Mouse (Mus musculus): ENCODE measurements around the gene Spata22. TPM values are rescaled to one million over a fixed set of nuclear protein-coding genes. Genes with fewer than 3 reads are reported as not detected.

The Spata22 gene
- polyA plus RNA-seq, 1 experiment from 2014 or later, result not detected

GRCm38 (mm10) chr11:73327361-73327760 lies 2.2 kb upstream of the Spata22 start:
- H3K27me3 ChIP-seq (ENCODE audit: low read depth, poor library complexity, severe bottlenecking), result no peaks in the 10 kb centered on the region
- no peak for DNase-seq (ENCODE audit: low spot score)

DNA sequence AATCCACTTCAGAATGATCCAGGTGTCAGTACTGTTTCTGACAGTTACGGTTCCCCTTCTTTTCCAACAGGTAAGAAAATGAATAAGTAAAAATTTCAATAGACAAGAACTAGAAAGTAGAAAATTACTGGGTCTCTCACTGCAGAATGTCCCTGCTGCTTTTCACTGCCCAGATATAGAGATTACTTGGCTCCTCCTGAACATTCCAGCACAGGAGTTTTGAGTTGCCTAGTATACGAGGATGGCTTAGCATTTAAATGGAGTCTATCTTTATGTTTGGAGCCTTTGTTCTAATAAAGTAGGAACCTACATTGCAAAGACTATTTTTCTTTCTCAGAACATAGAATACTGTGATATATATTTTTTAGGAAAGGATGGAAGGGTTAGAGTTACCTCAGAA lies 3.8 kb downstream of the Spata22 start:
- no peak for DNase-seq (ENCODE audit: low spot score)
- H3K27ac ChIP-seq (replicated peaks), result no peak overlapping the region
- no peaks in the 10 kb centered on the region for H3K36me3 ChIP-seq
- 68% methylated on average over 2 of the region's 2 CpGs for WGBS
- no peaks in the 10 kb centered on the region for H3K27me3 ChIP-seq (ENCODE audit: low read depth, poor library complexity, severe bottlenecking)
- peaks cover 9% of the 10 kb centered on the region; the same call in 1 of the 2 replicates for H3K9me3 ChIP-seq (replicated peaks)
- H3K4me1 ChIP-seq, result no peaks in the 10 kb centered on the region
- H3K4me3 ChIP-seq, result no peak overlapping the region

More at GRCm38 (mm10) chr11:73327361-73327760, 2.2 kb upstream of the Spata22 start:
- 78% methylated on average over 4 of the region's 4 CpGs for WGBS
- Histone ChIP-seq H3K4me1 (no peaks in the 10 kb centered on the region), H3K9me3 (replicated peaks) (peaks cover 9% of the 10 kb centered on the region; the same call in 1 of the 2 replicates), H3K36me3 (no peaks in the 10 kb centered on the region), H3K27ac (replicated peaks) (no peak overlapping the region), H3K4me3 (no peak overlapping the region)

DNA sequence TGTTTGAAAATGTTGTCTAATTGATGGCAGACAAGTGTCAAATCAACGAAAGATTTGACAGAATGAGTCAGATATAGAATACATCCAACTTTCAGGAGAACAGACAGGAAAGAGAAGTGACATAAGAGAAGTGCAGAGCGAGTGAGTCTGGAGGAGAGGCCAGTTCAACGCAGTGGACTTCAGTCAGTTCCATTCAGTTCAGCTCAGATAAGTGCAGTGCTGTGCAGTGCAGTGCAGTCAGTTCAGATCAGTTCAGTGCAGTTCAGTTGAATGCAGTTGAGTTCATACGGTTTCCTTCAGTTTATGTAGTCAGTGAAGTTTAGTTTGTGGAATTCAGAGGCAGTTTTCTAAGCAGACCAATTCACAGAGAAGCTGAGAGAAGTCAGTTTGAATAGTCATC lies 7.4 kb downstream of the Spata22 start:
- H3K4me1 ChIP-seq, result no peaks in the 10 kb centered on the region
- no peaks in the 10 kb centered on the region for H3K9me3 ChIP-seq (replicated peaks)
- no peak overlapping the region for H3K27ac ChIP-seq (replicated peaks)
- no peak overlapping the region for H3K4me3 ChIP-seq
- 81% methylated on average over 4 of the region's 4 CpGs for WGBS
- DNase-seq (ENCODE audit: low spot score), result no peak
- H3K36me3 ChIP-seq, result no peaks in the 10 kb centered on the region
- H3K27me3 ChIP-seq (ENCODE audit: low read depth, poor library complexity, severe bottlenecking), result no peaks in the 10 kb centered on the region

DNA sequence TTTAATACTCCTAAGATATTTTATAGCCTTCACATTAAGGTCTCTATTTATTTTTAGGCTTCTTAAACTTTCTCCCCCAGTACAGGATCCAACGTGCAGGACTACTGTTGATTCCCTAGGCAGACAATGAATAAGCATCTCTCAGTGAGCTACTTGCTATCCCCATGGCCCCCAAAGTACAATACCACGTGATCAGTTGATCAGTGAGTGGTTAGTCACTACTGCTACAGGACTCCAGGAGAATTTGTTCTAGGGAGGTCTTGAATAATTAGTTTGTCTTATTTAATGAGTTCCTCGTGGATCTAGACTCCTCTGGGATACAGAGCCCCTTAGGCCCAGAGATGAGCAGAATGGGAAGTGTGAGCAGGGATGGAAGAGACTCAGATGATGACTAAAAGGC lies 20.9 kb downstream of the Spata22 start, which contains the start of gene Olfr20:
Gene Olfr20 (plus strand): TSS at position 301 of the 400 bp plus-strand sequence.
- H3K9me3 ChIP-seq (replicated peaks), result no peaks in the 10 kb centered on the region
- H3K27me3 ChIP-seq (ENCODE audit: low read depth, poor library complexity, severe bottlenecking), result no peaks in the 10 kb centered on the region
- DNase-seq (ENCODE audit: low spot score), result no peak
- H3K4me1 ChIP-seq, result no peaks in the 10 kb centered on the region
- H3K27ac ChIP-seq (replicated peaks), result no peak within 1 kb of the TSS
- no peaks in the 10 kb centered on the region for H3K36me3 ChIP-seq
- H3K4me3 ChIP-seq, result no peak within 1 kb of the TSS
- WGBS, result 62% methylated on average over 3 of the region's 3 CpGs

GRCm38 (mm10) chr11:73370946-73371345 lies 41.4 kb downstream of the Spata22 start, which contains the start of gene Olfr376:
Gene Olfr376 (plus strand): TSS chr11:73371246.
- Histone ChIP-seq H3K27me3 (ENCODE audit: low read depth, poor library complexity, severe bottlenecking) (no peaks in the 10 kb centered on the region), H3K27ac (replicated peaks) (no peak within 1 kb of the TSS), H3K4me3 (no peak within 1 kb of the TSS), H3K4me1 (no peaks in the 10 kb centered on the region), H3K9me3 (replicated peaks) (peaks cover 7% of the 10 kb centered on the region; the same call in 1 of the 2 replicates), H3K36me3 (no peaks in the 10 kb centered on the region)
- DNase-seq (ENCODE audit: low spot score), result no peak
- 92% methylated on average over 2 of the region's 2 CpGs for WGBS

GRCm38 (mm10) chr11:73395374-73395773 lies 65.8 kb downstream of the Spata22 start:
- H3K36me3 ChIP-seq, result no peaks in the 10 kb centered on the region
- WGBS, result 66% methylated on average over 4 of the region's 4 CpGs

More at GRCm38 (mm10) chr11:73395374-73395773, 65.8 kb downstream of the Spata22 start:
- H3K4me3 ChIP-seq, result no peak overlapping the region
- no peaks in the 10 kb centered on the region for H3K27me3 ChIP-seq (ENCODE audit: low read depth, poor library complexity, severe bottlenecking)
- H3K4me1 ChIP-seq, result no peaks in the 10 kb centered on the region
- H3K9me3 ChIP-seq (replicated peaks), result no peaks in the 10 kb centered on the region; the same call in 1 of the 2 replicates
- H3K27ac ChIP-seq (replicated peaks), result no peak overlapping the region
- no peak for DNase-seq (ENCODE audit: low spot score)

Other genes with a start within 250 kb of the Spata22 start
- 0.39 and 0.60 TPM in 2 replicates for gene Itgae, start 239.2 kb upstream of the Spata22 start, polyA plus RNA-seq (2016; fragmentation: Nextera tagmentation; extraction: Ambion mirVana)
- 22.4 and 24.5 TPM in 2 replicates for gene Haspin, start 191.4 kb upstream of the Spata22 start, polyA plus RNA-seq (2016; fragmentation: Nextera tagmentation; extraction: Ambion mirVana)
- 0.21 and 0.29 TPM in 2 replicates for gene P2rx5, start 169.3 kb upstream of the Spata22 start, polyA plus RNA-seq (2016; fragmentation: Nextera tagmentation; extraction: Ambion mirVana)
- gene Emc6, start 152.7 kb upstream of the Spata22 start, polyA plus RNA-seq (2016; fragmentation: Nextera tagmentation; extraction: Ambion mirVana), result 132 and 137 TPM in 2 replicates
- gene Tax1bp3, start 152.7 kb upstream of the Spata22 start, polyA plus RNA-seq (2016; fragmentation: Nextera tagmentation; extraction: Ambion mirVana), result 175 and 199 TPM in 2 replicates
- 15.1 and 17.2 TPM in 2 replicates for gene Ctns, start 130.7 kb upstream of the Spata22 start, polyA plus RNA-seq (2016; fragmentation: Nextera tagmentation; extraction: Ambion mirVana)
- gene Shpk, start 130.3 kb upstream of the Spata22 start, polyA plus RNA-seq (2016; fragmentation: Nextera tagmentation; extraction: Ambion mirVana), result 0.97 and 1.0 TPM in 2 replicates
- gene Trpv1, start 95.4 kb upstream of the Spata22 start, polyA plus RNA-seq (2016; fragmentation: Nextera tagmentation; extraction: Ambion mirVana), result not detected in 2 replicates
- not detected in 2 replicates for gene Trpv3, start 62.4 kb upstream of the Spata22 start, polyA plus RNA-seq (2016; fragmentation: Nextera tagmentation; extraction: Ambion mirVana)
- 0.17 TPM in 1 of 2 replicates, not detected in the other for gene Aspa, start 145 bp upstream of the Spata22 start, polyA plus RNA-seq (2016; fragmentation: Nextera tagmentation; extraction: Ambion mirVana)
- gene Gm49340, start within 50 bp of the Spata22 start, polyA plus RNA-seq (2016; fragmentation: Nextera tagmentation; extraction: Ambion mirVana), result not detected in 2 replicates
- not detected in 2 replicates for gene Olfr20, start 21.0 kb downstream of the Spata22 start, polyA plus RNA-seq (2016; fragmentation: Nextera tagmentation; extraction: Ambion mirVana)
- not detected in 2 replicates for gene Olfr376, start 41.5 kb downstream of the Spata22 start, polyA plus RNA-seq (2016; fragmentation: Nextera tagmentation; extraction: Ambion mirVana)
- not detected in 2 replicates for gene Olfr1, start 69.9 kb downstream of the Spata22 start, polyA plus RNA-seq (2016; fragmentation: Nextera tagmentation; extraction: Ambion mirVana)
- not detected in 2 replicates for gene Olfr378, start 98.7 kb downstream of the Spata22 start, polyA plus RNA-seq (2016; fragmentation: Nextera tagmentation; extraction: Ambion mirVana)
- not detected in 2 replicates for gene Olfr380, start 127.8 kb downstream of the Spata22 start, polyA plus RNA-seq (2016; fragmentation: Nextera tagmentation; extraction: Ambion mirVana)
- gene Olfr381, start 161.9 kb downstream of the Spata22 start, polyA plus RNA-seq (2016; fragmentation: Nextera tagmentation; extraction: Ambion mirVana), result not detected in 2 replicates
- gene Olfr382, start 187.5 kb downstream of the Spata22 start, polyA plus RNA-seq (2016; fragmentation: Nextera tagmentation; extraction: Ambion mirVana), result not detected in 2 replicates